Mouse (Mus musculus): ENCODE measurements around the gene Atp6v0a4. TPM values are rescaled to one million over a fixed set of nuclear protein-coding genes. Genes with fewer than 3 reads are reported as not detected.

The Atp6v0a4 gene
- polyA plus RNA-seq (2012; rRNA removed) = 0.80 and 1.2 TPM in 2 replicates

GRCm38 (mm10) chr6:38124207-38124835, at the start of gene Atp6v0a4:
Gene Atp6v0a4, minus strand, starts transcription at chr6:38124586.

GRCm38 (mm10) chr6:38109160-38109795, 15.1 kb downstream of the Atp6v0a4 start, which contains the start of gene Tmem213:
Gene Tmem213, plus strand, starts transcription at chr6:38109255.

GRCm38 (mm10) chr6:38046838-38047237, 77.5 kb downstream of the Atp6v0a4 start, which contains the start of gene Svopl:
Gene Svopl, minus strand, starts transcription at chr6:38046996.

Other genes starting within 250 kb of the Atp6v0a4 start
- 2.2 and 4.1 TPM in 2 replicates for gene Svopl, start 77.6 kb downstream of the Atp6v0a4 start, polyA plus RNA-seq (2012; rRNA removed)
- 0.22 TPM in 1 of 2 replicates, not detected in the other for gene Tmem213, start 15.3 kb downstream of the Atp6v0a4 start, polyA plus RNA-seq (2012; rRNA removed)
- 1.5 TPM in 2 replicates for gene D630045J12Rik, start 129.4 kb upstream of the Atp6v0a4 start, polyA plus RNA-seq (2012; rRNA removed)
- gene Zc3hav1l, start 174.7 kb upstream of the Atp6v0a4 start, polyA plus RNA-seq (2012; rRNA removed) = 1.4 and 1.9 TPM in 2 replicates
- 24.5 and 26.5 TPM in 2 replicates for gene Zc3hav1, start 230.0 kb upstream of the Atp6v0a4 start, polyA plus RNA-seq (2012; rRNA removed)

Measured in colon, adult 2 months (tissue).